Mouse (Mus musculus): Measurements from ENCODE around the gene Shld2. TPM values are rescaled to one million over a fixed set of nuclear protein-coding genes. Genes with fewer than 3 reads are reported as not detected.

Gene Shld2
- polyA plus RNA-seq, 1 experiment from 2014 or later = 5.4 TPM

DNA sequence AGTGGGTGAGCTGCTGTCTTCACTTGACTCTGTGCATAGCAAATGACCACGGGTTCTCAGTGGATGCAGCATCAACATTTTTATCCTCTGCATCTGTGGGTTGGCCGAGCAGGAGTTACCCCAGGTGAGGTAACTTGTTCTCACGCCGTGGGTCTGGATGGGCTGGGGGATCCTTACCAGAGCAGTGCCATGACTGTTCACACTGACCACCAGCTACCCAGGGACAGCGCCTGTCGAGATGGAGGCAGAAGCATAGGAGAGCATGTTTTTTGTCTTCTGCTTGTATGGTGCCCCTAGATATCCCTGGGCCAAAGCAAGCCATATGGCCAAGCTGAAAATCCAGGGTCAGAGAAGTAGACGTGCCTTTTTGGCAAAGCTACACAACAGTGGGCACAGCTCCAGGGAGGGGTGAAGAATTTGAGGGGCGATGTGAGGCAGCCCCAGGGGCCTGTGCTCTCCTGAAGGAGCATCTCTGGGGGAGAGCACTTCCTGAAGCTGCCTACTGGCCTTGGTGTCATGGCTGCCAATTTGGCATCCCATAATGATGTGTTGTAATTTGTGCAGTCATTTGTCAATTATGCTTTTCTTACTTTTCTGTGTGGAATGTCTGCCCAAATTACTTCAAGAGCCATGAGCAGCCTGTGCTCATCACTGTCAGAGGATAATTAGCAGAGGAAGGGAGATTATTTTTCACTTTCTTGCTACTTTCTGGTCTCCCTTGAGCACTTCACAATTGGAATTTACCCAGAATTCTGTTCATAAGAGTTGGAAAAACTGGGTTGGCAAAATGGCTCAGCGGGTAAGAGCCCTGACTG, 77.2 kb downstream of the Shld2 start:
- no peak overlapping the region for H3K9ac ChIP-seq (replicated peaks)
- no peaks in the 10 kb centered on the region for H3K27me3 ChIP-seq (replicated peaks)
- H3K27ac ChIP-seq (replicated peaks) = no peak overlapping the region
- no peaks in the 10 kb centered on the region for H3K9me3 ChIP-seq (replicated peaks)
- H3K4me2 ChIP-seq = no peak overlapping the region
- H3K36me3 ChIP-seq = no peaks in the 10 kb centered on the region
- peaks cover 6% of the 10 kb centered on the region for H3K4me1 ChIP-seq
- ATAC-seq (ENCODE audit: low FRiP score) = no peak
- 92% methylated on average over 9 of the region's 9 CpGs for WGBS
- no peak overlapping the region for H3K4me3 ChIP-seq (replicated peaks)

GRCm38 (mm10) chr14:34232340-34232739, 78.0 kb downstream of the Shld2 start:
- Histone ChIP-seq H3K4me2 (no peak overlapping the region), H3K36me3 (no peaks in the 10 kb centered on the region), H3K27me3 (replicated peaks) (no peaks in the 10 kb centered on the region), H3K9me3 (replicated peaks) (no peaks in the 10 kb centered on the region), H3K27ac (replicated peaks) (no peak overlapping the region), H3K4me3 (replicated peaks) (no peak overlapping the region), H3K9ac (replicated peaks) (no peak overlapping the region), H3K4me1 (peaks cover 6% of the 10 kb centered on the region)
- 49% methylated on average over 7 of the region's 7 CpGs for WGBS
- ATAC-seq (ENCODE audit: low FRiP score) = no peak

DNA sequence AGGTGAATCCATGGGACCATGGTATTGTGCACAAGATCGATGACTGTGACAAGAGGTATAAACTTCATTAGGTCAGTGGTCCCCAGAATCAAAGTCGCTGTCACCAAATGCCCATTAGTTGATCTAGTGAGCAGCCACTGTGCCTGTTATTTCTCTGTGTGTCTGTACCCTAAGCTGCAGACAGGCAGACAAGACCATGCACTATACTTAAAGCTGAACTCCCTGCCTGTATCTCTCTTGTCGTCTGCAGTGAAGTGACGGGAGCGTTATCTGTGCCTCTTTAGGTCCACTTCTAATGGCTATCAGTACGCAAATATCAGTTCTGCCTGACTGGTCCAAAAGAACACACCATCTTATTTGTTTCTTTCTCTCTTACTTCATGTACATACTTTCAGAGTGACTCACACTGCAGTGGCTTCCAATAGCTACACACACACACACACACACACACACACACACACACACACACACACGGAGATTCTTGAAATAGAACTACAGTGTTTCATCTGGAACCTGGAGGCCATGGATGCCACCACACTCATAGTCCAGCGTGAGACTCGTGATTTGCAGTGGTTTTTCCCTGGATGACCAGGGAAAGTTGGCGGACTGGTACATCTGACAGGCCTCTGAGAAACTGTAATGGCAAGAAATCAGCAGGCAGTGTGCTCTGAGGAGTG, 81.3 kb downstream of the Shld2 start:
- no peak overlapping the region for H3K4me3 ChIP-seq (replicated peaks)
- no peaks in the 10 kb centered on the region for H3K36me3 ChIP-seq
- H3K9ac ChIP-seq (replicated peaks) = no peak overlapping the region
- H3K27me3 ChIP-seq (replicated peaks) = no peaks in the 10 kb centered on the region
- H3K4me1 ChIP-seq = no peaks in the 10 kb centered on the region
- H3K4me2 ChIP-seq = no peak overlapping the region
- ATAC-seq (ENCODE audit: low FRiP score) = no peak
- no peaks in the 10 kb centered on the region for H3K9me3 ChIP-seq (replicated peaks)
- WGBS = 87% methylated on average over 10 of the region's 10 CpGs
- no peak overlapping the region for H3K27ac ChIP-seq (replicated peaks)

- no peaks in the 10 kb centered on the region for H3K4me1 ChIP-seq
- no peaks in the 10 kb centered on the region for H3K27me3 ChIP-seq (replicated peaks)
- no peak overlapping the region for H3K4me2 ChIP-seq
- H3K36me3 ChIP-seq = no peaks in the 10 kb centered on the region
- no peak overlapping the region for H3K9ac ChIP-seq (replicated peaks)
- WGBS = 88% methylated on average over 12 of the region's 12 CpGs
- ATAC-seq (ENCODE audit: low FRiP score) = no peak
- no peak overlapping the region for H3K27ac ChIP-seq (replicated peaks)
- H3K9me3 ChIP-seq (replicated peaks) = no peaks in the 10 kb centered on the region
- no peak overlapping the region for H3K4me3 ChIP-seq (replicated peaks)
Measured at GRCm38 (mm10) chr14:34227981-34228380, 82.3 kb downstream of the Shld2 start.

DNA sequence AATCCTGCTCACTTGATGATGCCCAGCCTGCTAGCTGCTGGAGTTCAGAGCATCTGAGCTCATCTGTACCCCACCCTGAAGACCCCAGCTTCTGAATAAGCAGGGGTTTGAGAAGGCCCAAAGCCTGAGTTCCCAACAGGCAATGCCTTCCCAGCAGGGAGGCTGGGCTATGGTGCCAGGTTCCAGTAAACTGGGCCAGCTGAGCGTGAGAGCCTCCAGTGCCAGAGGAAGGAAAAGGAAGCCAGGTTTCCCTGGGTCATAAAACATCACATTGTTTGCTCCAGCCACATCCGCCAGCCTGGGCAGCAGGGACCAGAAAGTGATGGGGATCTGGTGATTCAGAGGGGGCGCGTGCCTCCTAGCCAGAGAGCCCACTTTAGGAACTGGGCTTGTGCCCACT, 83.7 kb downstream of the Shld2 start:
- Histone ChIP-seq H3K4me3 (replicated peaks) (no peak overlapping the region), H3K4me1 (no peaks in the 10 kb centered on the region), H3K36me3 (no peaks in the 10 kb centered on the region), H3K9ac (replicated peaks) (no peak overlapping the region), H3K27me3 (replicated peaks) (no peaks in the 10 kb centered on the region; the same call in 1 of the 2 replicates), H3K27ac (replicated peaks) (no peak overlapping the region), H3K4me2 (no peak overlapping the region), H3K9me3 (replicated peaks) (no peaks in the 10 kb centered on the region)
- ATAC-seq (ENCODE audit: low FRiP score) = peak; percentile 46; the same call in 1 of the 2 replicates
- 60% methylated on average over 4 of the region's 4 CpGs for WGBS

GRCm38 (mm10) chr14:34225986-34226385, 84.3 kb downstream of the Shld2 start:
- H3K4me1 ChIP-seq = no peaks in the 10 kb centered on the region
- ATAC-seq (ENCODE audit: low FRiP score) = no peak

GRCm38 (mm10) chr14:34223362-34223898, 86.9 kb downstream of the Shld2 start:
- H3K4me1 ChIP-seq = peaks cover 7% of the 10 kb centered on the region
- ATAC-seq (ENCODE audit: low FRiP score) = no peak
- no peak overlapping the region for H3K4me3 ChIP-seq (replicated peaks)
- no peaks in the 10 kb centered on the region for H3K9me3 ChIP-seq (replicated peaks)
- peaks cover 25% of the 10 kb centered on the region for H3K27me3 ChIP-seq (replicated peaks)
- 75% methylated on average over 5 of the region's 5 CpGs for WGBS
- no peak overlapping the region for H3K9ac ChIP-seq (replicated peaks)
- H3K27ac ChIP-seq (replicated peaks) = no peak overlapping the region
- H3K36me3 ChIP-seq = no peaks in the 10 kb centered on the region
- H3K4me2 ChIP-seq = no peak overlapping the region

More at GRCm38 (mm10) chr14:34225986-34226385, 84.3 kb downstream of the Shld2 start:
- Histone ChIP-seq H3K27me3 (replicated peaks) (peaks cover under 1% of the 10 kb centered on the region; the same call in 1 of the 2 replicates), H3K9ac (replicated peaks) (no peak overlapping the region), H3K4me3 (replicated peaks) (no peak overlapping the region), H3K27ac (replicated peaks) (no peak overlapping the region), H3K36me3 (no peaks in the 10 kb centered on the region), H3K4me2 (no peak overlapping the region), H3K9me3 (replicated peaks) (no peaks in the 10 kb centered on the region)
- WGBS = 87% methylated on average over 9 of the region's 9 CpGs

GRCm38 (mm10) chr14:34221416-34222077, 88.7 kb downstream of the Shld2 start:
- Histone ChIP-seq H3K27ac (replicated peaks) (no peak overlapping the region), H3K4me2 (no peak overlapping the region), H3K4me1 (peaks cover 7% of the 10 kb centered on the region), H3K27me3 (replicated peaks) (peaks cover 28% of the 10 kb centered on the region), H3K36me3 (no peaks in the 10 kb centered on the region), H3K9me3 (replicated peaks) (no peaks in the 10 kb centered on the region), H3K9ac (replicated peaks) (no peak overlapping the region), H3K4me3 (replicated peaks) (no peak overlapping the region)
- ATAC-seq (ENCODE audit: low FRiP score) = no peak; the same call in 1 of the 2 replicates
- WGBS = 63% methylated on average over 5 of the region's 5 CpGs

GRCm38 (mm10) chr14:34220426-34220825, 89.9 kb downstream of the Shld2 start:
- no peak for ATAC-seq (ENCODE audit: low FRiP score)
- Histone ChIP-seq H3K36me3 (no peaks in the 10 kb centered on the region), H3K4me3 (replicated peaks) (no peak overlapping the region), H3K27me3 (replicated peaks) (peaks cover 31% of the 10 kb centered on the region), H3K4me2 (peak overlapping the region; percentile 56; the same call in 1 of the 2 replicates), H3K9me3 (replicated peaks) (no peaks in the 10 kb centered on the region), H3K9ac (replicated peaks) (no peak overlapping the region), H3K4me1 (peaks cover 10% of the 10 kb centered on the region), H3K27ac (replicated peaks) (no peak overlapping the region)
- 71% methylated on average over 5 of the region's 5 CpGs for WGBS

- Histone ChIP-seq H3K4me2 (peak overlapping the region; percentile 56), H3K9me3 (replicated peaks) (no peaks in the 10 kb centered on the region), H3K27ac (replicated peaks) (no peak overlapping the region), H3K9ac (replicated peaks) (0 out of 2 replicates have a peak overlapping the region, but pooled peaks have one; percentile 17), H3K36me3 (no peaks in the 10 kb centered on the region), H3K4me1 (peaks cover 10% of the 10 kb centered on the region), H3K4me3 (replicated peaks) (peak overlapping the region; percentile 22), H3K27me3 (replicated peaks) (peaks cover 31% of the 10 kb centered on the region)
- no peak for ATAC-seq (ENCODE audit: low FRiP score)
- WGBS = 8% methylated on average over 29 of the region's 29 CpGs
Measured at GRCm38 (mm10) chr14:34219786-34220198, 90.5 kb downstream of the Shld2 start.

DNA sequence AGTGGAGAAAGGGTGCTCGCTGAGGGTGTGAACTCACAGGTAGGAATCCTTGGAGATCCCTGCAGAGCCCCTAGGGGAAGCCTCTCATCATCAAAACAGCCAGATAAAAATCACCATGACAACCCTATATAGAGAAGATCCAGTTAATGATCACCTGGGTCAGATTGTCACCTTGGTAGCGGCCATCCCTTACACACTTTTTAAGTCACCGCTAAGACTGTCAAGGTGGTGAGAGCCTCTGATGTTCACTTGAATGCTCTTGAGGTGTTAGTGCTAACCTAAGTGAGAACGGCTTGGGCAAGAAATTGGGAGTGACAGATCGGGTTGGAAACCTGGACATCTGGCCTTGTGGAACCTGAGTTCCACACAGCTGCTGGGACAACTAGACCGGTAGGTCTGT, 91.0 kb downstream of the Shld2 start, which contains the start of gene Syt15:
Syt15 (plus strand) TSS at position 301 of the 400 bp plus-strand sequence.
- H3K4me1 ChIP-seq = peaks cover 10% of the 10 kb centered on the region
- H3K4me2 ChIP-seq = peak within 1 kb of the TSS; percentile 56
- H3K27me3 ChIP-seq (replicated peaks) = peaks cover 31% of the 10 kb centered on the region
- H3K9me3 ChIP-seq (replicated peaks) = no peaks in the 10 kb centered on the region
- WGBS = 78% methylated on average over 6 of the region's 6 CpGs
- H3K9ac ChIP-seq (replicated peaks) = 0 out of 2 replicates have a peak within 1 kb of the TSS, but pooled peaks have one; percentile 17
- ATAC-seq (ENCODE audit: low FRiP score) = no peak
- H3K27ac ChIP-seq (replicated peaks) = no peak within 1 kb of the TSS
- H3K36me3 ChIP-seq = no peaks in the 10 kb centered on the region
- H3K4me3 ChIP-seq (replicated peaks) = peak within 1 kb of the TSS; percentile 22
